Mouse (Mus musculus): ENCODE measurements at regions not wholly inside any gene's neighbourhood (a gene's known extent, or its start where the extent isn't known, plus 50 kb on each side); places are given as distances from the start of the nearest gene placed in this dataset.

GRCm38 (mm10) chr5:51397528-51397927 lies 170.0 kb downstream of the Ppargc1a start:
- 91% methylated on average over 5 of the region's 5 CpGs for WGBS
- H3K9ac ChIP-seq (ENCODE audit: low read length) = no peak overlapping the region
- no peaks in the 10 kb centered on the region for H3K36me3 ChIP-seq (ENCODE audit: control insufficient read depth, insufficient read depth, low read length)
- H3K4me2 ChIP-seq = no peak overlapping the region
- H3K4me1 ChIP-seq (ENCODE audit: control insufficient read depth, insufficient read depth, low read length) = no peaks in the 10 kb centered on the region
- DNase-seq (ENCODE audit: low spot score, missing footprints) (peak; percentile 35), ATAC-seq (ENCODE audit: low FRiP score) (no peak)
- no peaks in the 10 kb centered on the region for H3K9me3 ChIP-seq (ENCODE audit: control insufficient read depth, low read length)
- no peak overlapping the region for H3K27ac ChIP-seq (ENCODE audit: low read depth, low read length)
- no peaks in the 10 kb centered on the region for H3K27me3 ChIP-seq (ENCODE audit: control insufficient read depth, insufficient read depth, low read length)
- H3K4me3 ChIP-seq (ENCODE audit: low read depth, low read length) = no peak overlapping the region

GRCm38 (mm10) chr5:51391319-51391718 lies 176.2 kb downstream of the Ppargc1a start:
- Histone ChIP-seq H3K27ac (ENCODE audit: low read depth, low read length) (no peak overlapping the region), H3K27me3 (ENCODE audit: control insufficient read depth, insufficient read depth, low read length) (no peaks in the 10 kb centered on the region), H3K9ac (ENCODE audit: low read length) (no peak overlapping the region), H3K4me1 (ENCODE audit: control insufficient read depth, insufficient read depth, low read length) (no peaks in the 10 kb centered on the region), H3K9me3 (ENCODE audit: control insufficient read depth, low read length) (no peaks in the 10 kb centered on the region), H3K4me3 (ENCODE audit: low read depth, low read length) (no peak overlapping the region), H3K4me2 (no peak overlapping the region), H3K36me3 (ENCODE audit: control insufficient read depth, insufficient read depth, low read length) (no peaks in the 10 kb centered on the region)
- no peak for ATAC-seq (ENCODE audit: low FRiP score)
- peak; percentile 56 for DNase-seq (ENCODE audit: low spot score, missing footprints)
- WGBS = 86% methylated on average over 8 of the region's 8 CpGs

- Histone ChIP-seq H3K36me3 (ENCODE audit: control insufficient read depth, insufficient read depth, low read length) (no peaks in the 10 kb centered on the region), H3K27me3 (ENCODE audit: control insufficient read depth, insufficient read depth, low read length) (no peaks in the 10 kb centered on the region), H3K27ac (ENCODE audit: low read depth, low read length) (no peak overlapping the region), H3K4me1 (ENCODE audit: control insufficient read depth, insufficient read depth, low read length) (no peaks in the 10 kb centered on the region), H3K4me2 (no peak overlapping the region), H3K9me3 (ENCODE audit: control insufficient read depth, low read length) (no peaks in the 10 kb centered on the region), H3K4me3 (ENCODE audit: low read depth, low read length) (no peak overlapping the region), H3K9ac (ENCODE audit: low read length) (no peak overlapping the region)
- DNase-seq (ENCODE audit: low spot score, missing footprints) = no peak
- WGBS = 61% methylated on average over 2 of the region's 2 CpGs
- no peak for ATAC-seq (ENCODE audit: low FRiP score)
Measured at GRCm38 (mm10) chr5:51387751-51388150, 179.8 kb downstream of the Ppargc1a start.

- Histone ChIP-seq H3K4me2 (no peak overlapping the region), H3K27me3 (ENCODE audit: control insufficient read depth, insufficient read depth, low read length) (no peaks in the 10 kb centered on the region), H3K9ac (ENCODE audit: low read length) (no peak overlapping the region), H3K36me3 (ENCODE audit: control insufficient read depth, insufficient read depth, low read length) (no peaks in the 10 kb centered on the region), H3K9me3 (ENCODE audit: control insufficient read depth, low read length) (no peaks in the 10 kb centered on the region), H3K27ac (ENCODE audit: low read depth, low read length) (no peak overlapping the region), H3K4me3 (ENCODE audit: low read depth, low read length) (no peak overlapping the region), H3K4me1 (ENCODE audit: control insufficient read depth, insufficient read depth, low read length) (no peaks in the 10 kb centered on the region)
- no peak for DNase-seq (ENCODE audit: low spot score, missing footprints)
- WGBS = 79% methylated on average over 3 of the region's 3 CpGs
- no peak; the same call in 1 of the 2 replicates for ATAC-seq (ENCODE audit: low FRiP score)
Measured at GRCm38 (mm10) chr5:51386409-51386808, 181.1 kb downstream of the Ppargc1a start.

GRCm38 (mm10) chr5:51384278-51384677 lies 183.2 kb downstream of the Ppargc1a start:
- 88% methylated on average over 6 of the region's 6 CpGs for WGBS
- H3K9ac ChIP-seq (ENCODE audit: low read length) = no peak overlapping the region
- no peaks in the 10 kb centered on the region for H3K36me3 ChIP-seq (ENCODE audit: control insufficient read depth, insufficient read depth, low read length)
- H3K4me3 ChIP-seq (ENCODE audit: low read depth, low read length) = no peak overlapping the region
- no peak overlapping the region for H3K4me2 ChIP-seq
- no peaks in the 10 kb centered on the region for H3K9me3 ChIP-seq (ENCODE audit: control insufficient read depth, low read length)
- H3K4me1 ChIP-seq (ENCODE audit: control insufficient read depth, insufficient read depth, low read length) = no peaks in the 10 kb centered on the region
- H3K27me3 ChIP-seq (ENCODE audit: control insufficient read depth, insufficient read depth, low read length) = no peaks in the 10 kb centered on the region
- no peak for DNase-seq (ENCODE audit: low spot score, missing footprints)
- no peak for ATAC-seq (ENCODE audit: low FRiP score)
- H3K27ac ChIP-seq (ENCODE audit: low read depth, low read length) = no peak overlapping the region

- 85% methylated on average over 1 of the region's 1 CpGs for WGBS
- Histone ChIP-seq H3K4me2 (no peak overlapping the region), H3K9ac (ENCODE audit: low read length) (no peak overlapping the region), H3K27me3 (ENCODE audit: control insufficient read depth, insufficient read depth, low read length) (no peaks in the 10 kb centered on the region), H3K27ac (ENCODE audit: low read depth, low read length) (no peak overlapping the region), H3K4me1 (ENCODE audit: control insufficient read depth, insufficient read depth, low read length) (no peaks in the 10 kb centered on the region), H3K36me3 (ENCODE audit: control insufficient read depth, insufficient read depth, low read length) (no peaks in the 10 kb centered on the region), H3K9me3 (ENCODE audit: control insufficient read depth, low read length) (no peaks in the 10 kb centered on the region), H3K4me3 (ENCODE audit: low read depth, low read length) (no peak overlapping the region)
- ATAC-seq (ENCODE audit: low FRiP score) (no peak), DNase-seq (ENCODE audit: low spot score, missing footprints) (no peak)
Measured at GRCm38 (mm10) chr5:51359101-51359500, 208.4 kb downstream of the Ppargc1a start.

DNA sequence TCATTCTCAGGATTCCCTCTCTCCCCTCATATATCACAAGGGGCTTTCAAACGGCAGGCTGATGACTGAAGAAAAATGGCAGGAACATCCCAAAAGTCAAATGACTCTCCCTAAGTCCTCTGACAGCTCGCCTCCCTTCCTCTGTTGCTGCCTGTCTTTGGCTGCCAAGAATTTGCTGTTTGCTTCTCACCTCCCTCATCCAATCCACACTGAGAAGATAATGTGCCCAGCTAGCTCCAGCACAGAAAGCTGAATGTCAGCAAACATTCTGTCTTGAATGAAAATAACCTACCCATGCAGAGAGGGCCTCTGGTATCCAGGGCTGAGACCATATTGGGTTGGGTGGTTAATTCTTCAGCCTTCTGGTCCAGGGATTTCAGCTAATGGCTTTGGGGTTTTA lies 219.3 kb downstream of the Ppargc1a start:
- WGBS = 76% methylated on average over 2 of the region's 2 CpGs
- no peak overlapping the region for H3K9ac ChIP-seq (ENCODE audit: low read length)
- no peaks in the 10 kb centered on the region for H3K9me3 ChIP-seq (ENCODE audit: control insufficient read depth, low read length)
- no peak overlapping the region for H3K4me3 ChIP-seq (ENCODE audit: low read depth, low read length)
- H3K4me2 ChIP-seq = no peak overlapping the region
- DNase-seq (ENCODE audit: low spot score, missing footprints) (no peak), ATAC-seq (ENCODE audit: low FRiP score) (no peak)
- no peak overlapping the region for H3K27ac ChIP-seq (ENCODE audit: low read depth, low read length)
- no peaks in the 10 kb centered on the region for H3K4me1 ChIP-seq (ENCODE audit: control insufficient read depth, insufficient read depth, low read length)
- no peaks in the 10 kb centered on the region for H3K27me3 ChIP-seq (ENCODE audit: control insufficient read depth, insufficient read depth, low read length)
- H3K36me3 ChIP-seq (ENCODE audit: control insufficient read depth, insufficient read depth, low read length) = no peaks in the 10 kb centered on the region

DNA sequence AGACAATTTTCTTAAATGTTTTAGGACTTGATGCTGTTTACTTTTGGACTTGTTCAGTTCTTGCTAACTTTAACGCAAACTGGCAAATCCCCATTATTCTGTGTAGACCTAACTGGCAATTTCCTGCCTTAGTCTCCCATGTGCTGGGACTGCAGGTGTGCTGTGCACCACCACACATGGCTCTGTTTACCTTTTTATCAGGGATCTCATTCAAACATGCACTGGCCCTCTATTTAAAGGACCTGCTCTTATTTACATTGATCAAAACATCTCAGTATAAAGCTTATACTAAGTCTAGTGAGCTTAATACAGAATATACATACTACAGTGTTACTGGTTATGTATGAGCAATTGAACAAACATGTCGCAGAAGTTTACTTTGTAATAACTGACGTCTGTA lies 238.4 kb downstream of the Ppargc1a start:
- no peaks in the 10 kb centered on the region for H3K9me3 ChIP-seq (ENCODE audit: control insufficient read depth, low read length)
- H3K4me3 ChIP-seq (ENCODE audit: low read depth, low read length) = no peak overlapping the region

DNA sequence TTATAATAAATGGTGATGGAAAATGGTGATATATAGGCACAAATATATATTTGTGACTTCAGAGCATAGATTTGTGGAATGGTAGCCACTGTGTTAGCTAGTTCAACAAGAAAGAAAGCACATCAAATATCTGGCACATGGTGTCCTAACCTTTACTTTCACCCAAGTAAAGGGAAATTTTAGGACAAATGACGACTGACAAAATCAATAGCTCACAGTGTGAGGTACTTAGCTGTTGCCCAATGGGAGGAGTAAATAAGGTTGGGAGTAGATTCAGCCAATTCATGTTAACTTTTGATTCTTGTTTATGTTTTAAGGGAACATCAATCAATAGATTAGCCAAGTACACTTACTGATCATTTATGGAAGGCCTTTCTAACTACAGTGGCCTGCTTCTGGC lies 278.3 kb downstream of the Ppargc1a start:
- no peak overlapping the region for H3K4me3 ChIP-seq (ENCODE audit: low read depth, low read length)
- H3K4me1 ChIP-seq (ENCODE audit: control insufficient read depth, insufficient read depth, low read length) = no peaks in the 10 kb centered on the region
- H3K9me3 ChIP-seq (ENCODE audit: control insufficient read depth, low read length) = no peaks in the 10 kb centered on the region
- H3K9ac ChIP-seq (ENCODE audit: low read length) = no peak overlapping the region
- no peaks in the 10 kb centered on the region for H3K27me3 ChIP-seq (ENCODE audit: control insufficient read depth, insufficient read depth, low read length)
- H3K4me2 ChIP-seq = no peak overlapping the region
- WGBS = 73% methylated on average over 1 of the region's 1 CpGs
- no peak for ATAC-seq (ENCODE audit: low FRiP score)
- no peak for DNase-seq (ENCODE audit: low spot score, missing footprints)
- H3K27ac ChIP-seq (ENCODE audit: low read depth, low read length) = no peak overlapping the region
- H3K36me3 ChIP-seq (ENCODE audit: control insufficient read depth, insufficient read depth, low read length) = no peaks in the 10 kb centered on the region

More for the DNA sequence above, 238.4 kb downstream of the Ppargc1a start:
- DNase-seq (ENCODE audit: low spot score, missing footprints) (no peak), ATAC-seq (ENCODE audit: low FRiP score) (no peak)
- Histone ChIP-seq H3K9ac (ENCODE audit: low read length) (no peak overlapping the region), H3K36me3 (ENCODE audit: control insufficient read depth, insufficient read depth, low read length) (no peaks in the 10 kb centered on the region), H3K27me3 (ENCODE audit: control insufficient read depth, insufficient read depth, low read length) (no peaks in the 10 kb centered on the region), H3K4me2 (no peak overlapping the region), H3K27ac (ENCODE audit: low read depth, low read length) (no peak overlapping the region), H3K4me1 (ENCODE audit: control insufficient read depth, insufficient read depth, low read length) (no peaks in the 10 kb centered on the region)
- 93% methylated on average over 3 of the region's 3 CpGs for WGBS

DNA sequence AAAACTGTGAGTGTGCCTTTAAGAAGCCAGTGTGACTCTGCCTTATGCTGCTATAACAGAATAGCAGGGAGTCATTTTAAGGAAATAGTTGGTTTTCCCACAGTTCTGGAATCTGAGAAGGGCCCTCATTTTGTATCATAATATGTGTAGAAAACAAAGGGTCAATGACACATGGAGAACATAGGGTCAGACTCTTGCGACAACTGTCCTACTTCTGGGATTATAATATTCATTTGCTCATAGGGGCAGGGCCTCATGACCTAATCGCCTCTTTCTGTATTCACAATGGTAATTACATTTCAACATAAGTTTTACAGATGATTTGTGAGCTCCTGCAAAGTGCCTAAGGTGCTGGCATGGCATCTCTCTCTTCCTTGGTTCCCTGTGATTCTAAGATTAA lies 279.3 kb downstream of the Ppargc1a start:
- Histone ChIP-seq H3K27ac (ENCODE audit: low read depth, low read length) (no peak overlapping the region), H3K4me1 (ENCODE audit: control insufficient read depth, insufficient read depth, low read length) (no peaks in the 10 kb centered on the region), H3K4me3 (ENCODE audit: low read depth, low read length) (no peak overlapping the region), H3K4me2 (no peak overlapping the region), H3K9ac (ENCODE audit: low read length) (no peak overlapping the region), H3K9me3 (ENCODE audit: control insufficient read depth, low read length) (no peaks in the 10 kb centered on the region), H3K27me3 (ENCODE audit: control insufficient read depth, insufficient read depth, low read length) (no peaks in the 10 kb centered on the region), H3K36me3 (ENCODE audit: control insufficient read depth, insufficient read depth, low read length) (no peaks in the 10 kb centered on the region)
- ATAC-seq (ENCODE audit: low FRiP score) (no peak), DNase-seq (ENCODE audit: low spot score, missing footprints) (no peak)
- WGBS = 72% methylated on average over 2 of the region's 2 CpGs
